Mouse (Mus musculus): Measurements from ENCODE around the gene Sertad4.

The Sertad4 gene

GRCm38 (mm10) chr1:192851126-192851525 lies 4.4 kb downstream of the Sertad4 start:
- DNase-seq: no peak

GRCm38 (mm10) chr1:192849616-192850015 lies 5.9 kb downstream of the Sertad4 start:
- DNase-seq: no peak

- DNase-seq: no peak
Observed at GRCm38 (mm10) chr1:192847254-192847653, 8.3 kb downstream of the Sertad4 start.

GRCm38 (mm10) chr1:192841094-192841813 lies 14.3 kb downstream of the Sertad4 start:
- no peak for DNase-seq

GRCm38 (mm10) chr1:192840655-192841054 lies 14.9 kb downstream of the Sertad4 start:
- DNase-seq: no peak

GRCm38 (mm10) chr1:192835211-192835681 lies 20.3 kb downstream of the Sertad4 start:
- peak; percentile 14 to 36 for DNase-seq

GRCm38 (mm10) chr1:192834361-192835210 lies 21.0 kb downstream of the Sertad4 start:
- peak; percentile 68 to 78 for DNase-seq

- DNase-seq: no peak
Observed at GRCm38 (mm10) chr1:192833586-192833985, 22.0 kb downstream of the Sertad4 start.

GRCm38 (mm10) chr1:192833097-192833496 lies 22.5 kb downstream of the Sertad4 start:
- DNase-seq: no peak

- no peak for DNase-seq
Observed at GRCm38 (mm10) chr1:192832338-192832737, 23.2 kb downstream of the Sertad4 start.

- DNase-seq: no peak
Observed at GRCm38 (mm10) chr1:192830444-192830843, 25.1 kb downstream of the Sertad4 start.

GRCm38 (mm10) chr1:192828928-192829327 lies 26.6 kb downstream of the Sertad4 start:
- no peak for DNase-seq

- no peak for DNase-seq
Observed at GRCm38 (mm10) chr1:192827955-192828354, 27.6 kb downstream of the Sertad4 start.

- DNase-seq: peak in 1 of 2 experiments; percentile 31
Observed at GRCm38 (mm10) chr1:192825746-192826145, 29.8 kb downstream of the Sertad4 start.

GRCm38 (mm10) chr1:192822652-192823525 lies 32.7 kb downstream of the Sertad4 start:
- DNase-seq: peak; percentile 55 to 72

- DNase-seq: no peak
Observed at GRCm38 (mm10) chr1:192822309-192822651, 33.3 kb downstream of the Sertad4 start.

GRCm38 (mm10) chr1:192818334-192818733 lies 37.2 kb downstream of the Sertad4 start:
- no peak for DNase-seq

GRCm38 (mm10) chr1:192815789-192816188 lies 39.8 kb downstream of the Sertad4 start:
- DNase-seq: no peak

GRCm38 (mm10) chr1:192814700-192815099 lies 40.9 kb downstream of the Sertad4 start:
- no peak for DNase-seq

GRCm38 (mm10) chr1:192812758-192813157 lies 42.8 kb downstream of the Sertad4 start:
- no peak for DNase-seq

GRCm38 (mm10) chr1:192812290-192812689 lies 43.3 kb downstream of the Sertad4 start:
- DNase-seq: no peak

- DNase-seq: peak in 1 of 2 experiments; percentile 47
Observed at GRCm38 (mm10) chr1:192806168-192807157, 49.1 kb downstream of the Sertad4 start.
